Mouse (Mus musculus) Muller cell, postnatal 12 days (primary cell): ENCODE measurements around the gene Phf23.
"Not testable (repeated sequence)": the region's sequence is repeated elsewhere in the genome, so short reads cannot be mapped to it uniquely, and the experiment has no call there.

Source experiments
- DNase-seq: peaks from one replicate; pipeline ENCODE4 v3.0.0-alpha.2; 2015; ENCODE audit errors: inconsistent ontology term

The Phf23 gene

DNA sequence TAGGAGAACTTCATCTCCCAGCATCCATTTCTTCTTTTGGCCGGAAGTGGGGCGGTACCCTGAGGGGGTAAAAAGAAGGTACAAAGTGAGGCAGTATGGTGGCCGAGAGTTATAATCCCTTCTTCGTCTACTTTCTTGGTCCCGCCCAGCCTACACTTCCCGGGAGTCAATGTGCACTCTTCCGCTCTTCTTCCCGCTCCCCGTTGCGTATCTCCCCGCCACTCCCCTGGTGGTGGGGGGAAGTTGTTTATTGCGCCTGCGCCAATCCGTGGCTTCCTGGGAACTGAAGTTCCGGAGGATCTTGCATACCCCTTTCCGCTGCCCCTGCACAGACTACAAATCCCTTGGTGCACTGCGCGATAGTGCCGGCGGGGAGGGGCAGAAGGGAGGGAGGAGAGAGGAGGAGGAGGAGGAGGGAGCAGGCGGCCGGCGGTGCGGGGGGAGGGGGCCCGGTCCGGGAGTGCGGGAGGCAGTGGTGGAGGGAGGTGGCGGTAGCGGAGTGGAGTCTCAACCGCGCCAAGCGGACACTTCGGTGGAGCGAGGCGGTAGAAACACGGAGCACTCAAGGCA lies at the start of gene Phf23:
TSS of gene Phf23 (plus strand) at position 387 of the 570 bp plus-strand sequence.
- peak; percentile 99 for DNase-seq

- no peak for DNase-seq
These were observed 49.3 kb upstream of the Phf23 start for GRCm38 (mm10) chr11:69945997-69946891.

- no peak for DNase-seq
These were observed 48.1 kb upstream of the Phf23 start for GRCm38 (mm10) chr11:69947337-69948065.

DNA sequence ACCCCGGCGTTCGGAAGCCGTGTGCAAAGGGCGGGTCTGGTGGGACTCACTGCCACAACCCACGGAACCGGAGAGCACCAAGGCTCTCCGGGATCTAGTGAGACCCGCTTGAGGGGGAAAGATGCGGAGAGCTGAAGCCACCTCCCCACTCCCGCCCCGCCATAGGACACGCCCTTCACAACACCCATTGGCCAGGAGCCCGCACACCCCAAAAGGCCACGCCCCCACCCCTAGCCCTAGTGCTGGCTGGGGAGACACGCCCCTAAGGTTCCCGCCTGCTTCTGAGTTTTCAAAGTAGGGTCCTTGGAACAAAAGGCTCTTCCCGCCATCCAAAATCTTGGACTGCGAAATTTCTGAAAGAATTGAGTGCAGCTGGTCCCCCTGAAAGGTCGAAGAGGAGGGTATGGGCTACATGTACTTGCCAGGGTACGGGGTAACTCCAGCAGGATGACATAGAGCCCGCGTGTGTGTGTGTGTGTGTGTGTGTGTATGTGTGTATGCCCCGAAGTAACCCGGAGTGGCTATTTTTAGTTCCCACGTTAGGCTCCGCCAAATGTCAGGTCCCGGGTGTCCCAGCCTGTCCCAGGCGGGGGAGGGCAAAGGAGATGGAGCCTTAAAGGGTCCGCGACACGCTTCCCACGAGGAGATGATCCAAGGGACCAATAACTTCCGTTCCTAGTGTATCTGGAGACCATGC lies 47.4 kb upstream of the Phf23 start, which contains the start of gene Slc2a4:
TSS of gene Slc2a4 (minus strand) at position 123 of the 697 bp plus-strand sequence.
- peak; percentile 94 for DNase-seq

- peak; percentile 83 for DNase-seq
These were observed 46.8 kb upstream of the Phf23 start for GRCm38 (mm10) chr11:69948763-69949150.

DNA sequence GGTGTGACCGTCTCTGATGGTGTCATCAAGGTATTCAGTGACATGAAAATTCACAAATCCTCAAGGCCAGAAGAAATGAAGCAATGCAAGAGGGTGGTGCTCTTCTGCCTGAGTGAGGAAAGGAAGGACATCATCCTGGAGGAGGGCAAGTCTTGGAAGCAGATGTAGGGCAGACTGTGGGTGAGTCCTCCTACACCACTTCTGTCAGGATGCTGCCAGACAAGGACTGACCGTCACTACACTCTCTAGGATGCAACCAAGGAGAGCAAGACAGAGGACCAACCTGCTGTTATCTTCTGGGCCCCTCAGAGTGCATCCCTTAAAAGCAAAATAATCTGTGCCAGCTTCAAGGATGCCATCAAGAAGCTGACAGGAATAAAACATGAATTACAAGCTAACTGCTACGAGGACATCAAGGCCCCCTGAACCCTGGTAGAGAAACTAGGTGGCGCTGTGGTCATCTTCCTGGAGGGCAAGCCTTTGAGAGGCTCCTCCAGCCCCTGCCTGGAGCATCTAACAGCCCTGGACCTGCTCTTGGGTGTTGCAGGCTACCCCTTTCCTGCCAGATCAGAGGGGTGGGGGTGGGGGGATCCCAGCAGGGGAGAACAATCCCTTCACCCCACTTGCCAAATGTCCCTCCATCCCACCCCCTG lies 44.6 kb upstream of the Phf23 start:
- no peak for DNase-seq

DNA sequence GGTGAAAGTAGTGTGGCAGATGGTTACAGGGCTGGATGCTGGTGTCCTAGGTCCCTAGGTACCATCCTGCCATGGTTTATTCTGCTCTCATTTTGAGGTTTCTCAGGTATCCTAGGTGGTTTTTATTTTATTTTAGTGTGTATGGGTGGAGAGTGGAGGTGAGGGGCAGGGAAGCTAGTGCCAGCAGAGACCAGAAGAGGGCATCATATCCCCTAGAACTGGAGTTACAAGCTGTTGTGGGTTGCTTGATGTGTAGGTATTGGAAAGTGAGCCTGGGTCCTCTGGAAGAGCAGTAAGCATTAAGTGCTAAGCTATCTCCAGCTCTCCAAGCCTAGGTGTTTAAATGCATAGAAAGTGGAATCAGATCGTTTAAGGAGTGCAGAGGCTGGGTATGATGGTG lies 43.3 kb upstream of the Phf23 start:
- no peak for DNase-seq

- no peak for DNase-seq
These were observed 42.2 kb upstream of the Phf23 start for GRCm38 (mm10) chr11:69953267-69953915.

GRCm38 (mm10) chr11:69955618-69956017 lies 40.0 kb upstream of the Phf23 start:
- not testable (repeated sequence) for DNase-seq

DNA sequence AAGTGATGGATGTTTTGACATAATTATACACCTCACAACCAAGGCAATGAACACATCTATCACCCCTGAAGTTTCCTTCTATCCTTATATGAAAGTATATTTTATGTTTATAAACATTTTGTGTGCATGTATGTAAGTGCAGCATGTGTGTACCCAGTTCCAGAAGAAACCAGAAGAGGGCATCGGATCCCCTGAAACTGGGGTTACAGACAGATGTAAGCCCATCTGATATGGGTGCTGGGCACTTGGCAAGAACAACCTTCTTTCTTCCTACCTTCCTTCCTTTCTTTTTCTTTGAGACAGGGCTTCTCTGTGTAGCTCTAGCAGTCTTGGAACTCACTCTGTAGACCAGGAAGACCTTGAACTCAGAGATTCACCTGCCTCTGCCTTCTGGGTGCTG lies 39.4 kb upstream of the Phf23 start:
- no peak for DNase-seq

- no peak for DNase-seq
These were observed 35.0 kb upstream of the Phf23 start for GRCm38 (mm10) chr11:69960616-69961015.

DNA sequence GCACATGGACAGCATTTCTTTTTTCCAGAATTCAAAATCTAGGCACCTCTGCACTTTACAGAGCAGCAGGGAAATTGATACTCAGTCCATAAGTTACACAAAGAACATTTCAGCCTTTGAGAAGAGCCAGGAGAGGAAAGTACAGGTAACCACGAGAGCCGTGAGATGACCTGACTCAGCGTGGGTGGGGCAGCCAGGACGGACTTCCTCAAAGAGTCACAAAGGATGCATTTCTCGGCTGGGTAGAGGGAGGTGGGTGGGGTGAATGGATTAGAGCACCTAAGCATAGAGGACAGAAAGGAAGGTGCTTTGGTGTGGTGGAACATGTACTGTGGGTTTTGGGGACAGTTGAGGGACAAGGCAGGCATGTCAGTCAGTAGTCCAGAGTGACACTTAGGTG lies 33.7 kb upstream of the Phf23 start:
- no peak for DNase-seq

DNA sequence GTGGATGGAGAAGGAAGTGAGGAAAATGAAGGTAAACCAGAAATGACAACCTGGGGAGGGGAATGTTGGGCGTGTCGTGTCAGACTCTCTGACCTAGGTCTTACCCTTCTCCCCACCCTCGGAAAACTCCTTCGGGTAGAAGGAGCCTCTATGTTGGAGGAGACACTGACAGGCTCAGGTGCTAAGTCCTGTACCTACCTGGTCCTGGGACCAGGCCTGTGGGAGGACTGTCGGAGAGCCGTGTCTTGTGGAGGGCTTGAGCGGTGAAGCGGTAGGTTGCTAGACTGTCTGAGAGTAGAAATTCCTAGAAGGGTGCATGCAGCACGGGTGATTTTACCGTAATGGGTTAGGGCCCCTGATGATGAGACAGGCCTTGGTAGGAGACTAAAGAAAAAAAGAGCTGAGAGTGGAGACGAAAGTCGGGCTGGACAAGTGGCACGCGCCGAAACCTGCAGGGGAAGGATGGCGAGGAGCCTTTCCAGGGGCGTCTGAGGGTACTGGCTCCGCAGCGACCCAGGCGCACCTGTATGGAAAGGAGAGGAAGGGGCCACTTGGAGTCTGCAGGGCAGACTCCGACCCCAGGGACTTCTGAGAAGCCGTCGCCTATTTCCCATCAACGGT lies 30.8 kb upstream of the Phf23 start, which contains the start of gene Cldn7:
TSS of gene Cldn7 (plus strand) at position 130 of the 621 bp plus-strand sequence.
- DNase-seq = no peak

DNA sequence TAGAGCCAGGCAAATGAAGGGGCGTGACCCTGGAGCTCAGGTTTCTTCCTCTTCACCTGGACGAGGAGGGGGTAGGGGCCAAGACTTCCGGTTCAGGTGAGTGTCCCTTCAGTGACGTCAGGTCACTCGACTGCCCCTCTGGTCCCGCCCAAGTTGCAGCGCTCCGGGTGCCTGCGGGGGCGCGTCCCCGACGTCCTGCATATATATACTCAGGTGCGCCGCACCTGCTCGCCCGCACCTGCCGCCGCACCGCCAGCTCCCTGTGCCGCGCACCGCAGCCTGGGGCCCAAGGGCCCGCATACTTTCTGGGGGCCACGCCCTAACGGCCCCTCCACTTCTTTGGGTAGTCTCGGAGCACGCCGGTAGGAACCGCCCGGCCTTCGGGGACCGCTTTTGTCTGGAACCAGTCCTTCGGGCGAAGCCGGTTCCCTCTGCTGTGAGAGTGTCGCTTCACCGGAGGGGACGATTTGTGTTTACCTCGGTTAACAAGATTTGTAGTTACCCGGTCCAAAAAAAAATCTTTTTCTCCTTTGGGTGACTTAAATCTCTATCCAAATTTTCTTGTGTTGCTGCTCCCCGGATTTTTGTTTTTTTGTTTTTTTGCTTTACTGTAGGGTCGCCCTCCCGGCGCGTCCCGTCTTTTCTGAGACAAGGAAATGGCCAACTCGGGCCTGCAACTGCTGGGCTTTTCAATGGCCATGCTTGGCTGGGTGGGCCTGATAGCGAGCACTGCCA lies 30.1 kb upstream of the Phf23 start:
- DNase-seq = no peak

- DNase-seq = peak; percentile 36
These were observed 29.3 kb upstream of the Phf23 start for GRCm38 (mm10) chr11:69966006-69966859.

- no peak for DNase-seq
These were observed 28.6 kb upstream of the Phf23 start for GRCm38 (mm10) chr11:69966860-69967517.

DNA sequence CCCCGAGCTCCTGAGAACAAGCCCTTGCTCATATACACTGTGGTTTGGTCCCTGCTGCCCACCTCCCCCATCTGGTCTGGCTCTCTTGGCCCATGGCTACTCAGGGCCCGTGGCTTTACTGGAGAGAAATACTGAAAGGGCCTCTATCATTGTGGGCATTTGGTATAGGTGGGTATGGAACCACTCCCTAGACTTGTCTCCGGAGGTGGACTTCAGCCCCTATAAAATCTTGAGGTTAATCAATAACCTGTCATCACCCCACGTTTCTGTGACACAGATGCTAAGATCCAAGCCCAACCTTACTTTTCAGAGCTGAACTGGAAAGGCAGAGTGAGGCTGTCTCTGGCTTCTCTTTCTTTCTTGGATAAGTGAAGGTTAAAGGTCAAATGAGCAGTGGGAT lies 26.8 kb upstream of the Phf23 start:
- DNase-seq = no peak

DNA sequence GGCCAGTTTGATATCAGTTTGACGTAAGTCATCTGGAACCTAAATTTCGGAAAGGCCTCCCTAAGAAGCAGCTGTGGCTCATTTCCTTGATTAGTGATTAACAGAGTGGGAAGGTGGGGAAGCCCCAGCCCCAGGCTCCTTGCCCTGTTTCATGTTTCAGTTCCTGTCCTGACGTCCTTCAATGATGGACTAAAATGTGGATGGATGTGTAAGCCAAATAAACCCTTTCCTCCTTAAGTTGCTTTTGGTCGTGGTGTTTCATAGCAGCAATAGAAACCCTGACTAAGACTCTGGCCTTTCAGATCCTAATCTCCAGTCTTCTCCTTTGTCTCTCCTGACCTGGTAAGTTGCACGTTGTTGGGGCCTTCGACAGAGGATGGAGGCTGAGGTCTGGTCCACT lies 25.4 kb upstream of the Phf23 start:
- DNase-seq = no peak
